Mouse (Mus musculus): ENCODE data around the gene Kcnq2.

- TF ChIP-seq CTCF (IDR thresholded peaks at IDR 0.05; ENCODE audit: low read depth) = no peak
- TF ChIP-seq EP300 (IDR thresholded peaks at IDR 0.05; ENCODE audit: low read depth) = no peak
These were observed 91.7 kb downstream of the Kcnq2 start, which contains the start of gene Chrna4 for GRCm38 (mm10) chr2:181043437-181043836.

Data from heart, postnatal 0 days (tissue).